Comparison of ENCODE assay signal across 9 mouse cellular contexts in the genomic region with DNA sequence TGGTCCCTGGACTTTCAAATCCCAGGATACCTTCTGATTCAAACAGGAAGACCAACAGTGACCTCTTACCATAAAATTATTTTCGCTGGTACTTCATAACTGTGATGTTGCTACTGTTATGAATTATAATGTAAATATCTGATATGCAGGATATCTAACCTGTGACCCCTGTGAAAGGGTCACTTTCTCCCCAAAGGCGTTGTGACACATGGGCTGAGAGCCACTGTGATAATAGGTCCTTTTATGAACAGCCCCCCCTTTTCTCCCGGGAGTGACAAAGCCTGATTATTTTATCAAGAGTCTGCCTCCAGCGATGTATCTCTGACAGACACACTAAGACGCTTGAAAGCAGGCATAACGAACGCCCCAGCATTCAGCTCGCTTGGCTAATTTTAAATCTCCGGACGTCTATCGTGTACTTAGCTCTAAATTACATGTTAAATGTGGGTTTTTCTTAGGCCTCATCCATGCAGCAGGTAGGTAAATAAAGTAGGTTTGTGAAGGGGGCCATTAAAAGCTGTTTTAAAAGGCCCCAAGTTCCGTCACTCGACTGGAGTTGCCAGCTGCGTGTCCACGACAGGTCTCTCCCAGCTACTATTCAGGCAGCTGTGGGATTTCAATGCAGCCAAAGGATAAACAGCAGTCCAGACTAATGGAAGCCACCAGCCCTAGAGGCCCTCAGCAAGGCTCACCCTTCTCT. TPM values are rescaled to one million over a fixed set of nuclear protein-coding genes. Genes with fewer than 3 reads are reported as not detected.
DNase-seq lines count a peak whose midpoint lies in the region; ATAC-seq lines count a peak whose summit lies in the region.
"Had no signal": no experiment of that assay in that cellular context is flagged by ENCODE, and none has a peak within 500 bp of the region (broad histone marks: within the 10 kb centered on the region; RNA-seq: fewer than 3 reads in every experiment).

No protein-coding gene starts in this region.

- DNase-seq in heart, postnatal 36 days, result no peak
- peak; percentile 54 for DNase-seq in embryo, embryonic 11 days
- no peak for DNase-seq in midbrain, embryonic 10.5 days (ENCODE audit: low spot score)
- DNase-seq in cerebellum, adult 11 months, result no peak
- no peak for DNase-seq in cerebellum, postnatal 25 days

- H3K4me1 ChIP-seq in heart, embryonic 12.5 days (replicated peaks), result no peaks in the 10 kb centered on the region; the same call in 1 of the 2 replicates
- peaks cover 13% of the 10 kb centered on the region for H3K4me1 ChIP-seq in hindbrain, embryonic 13.5 days (replicated peaks)
- H3K4me1 ChIP-seq in midbrain, embryonic 10.5 days, result peaks cover 16% of the 10 kb centered on the region

- WGBS in heart, embryonic 12.5 days, result 20% methylated on average over 15 of the region's 15 CpGs
- WGBS in hindbrain, embryonic 13.5 days, result 13% methylated on average over 15 of the region's 15 CpGs
- WGBS in midbrain, embryonic 10.5 days, result 38% methylated on average over 15 of the region's 15 CpGs

- no peaks in the 10 kb centered on the region for H3K9me3 ChIP-seq in heart, embryonic 12.5 days (replicated peaks)
- no peaks in the 10 kb centered on the region for H3K9me3 ChIP-seq in hindbrain, embryonic 13.5 days
- H3K9me3 ChIP-seq in midbrain, embryonic 10.5 days (replicated peaks), result no peaks in the 10 kb centered on the region

- peak overlapping the region; percentile 56; the same call in 1 of the 2 replicates for H3K9ac ChIP-seq in heart, embryonic 12.5 days
- H3K9ac ChIP-seq in hindbrain, embryonic 13.5 days, result peak overlapping the region; percentile 21; the same call in 1 of the 2 replicates

- H3K27ac ChIP-seq in heart, embryonic 12.5 days (ENCODE audit: poor library complexity, severe bottlenecking), result no peak overlapping the region
- H3K27ac ChIP-seq in hindbrain, embryonic 13.5 days, result peak overlapping the region; percentile 75
- H3K27ac ChIP-seq in midbrain, embryonic 10.5 days (replicated peaks), result peak overlapping the region; percentile 76

- ATAC-seq in heart, embryonic 12.5 days (ENCODE audit: insufficient number of reproducible peaks, low FRiP score), result no peak
- ATAC-seq in hindbrain, embryonic 13.5 days (ENCODE audit: low FRiP score), result peak; percentile 50
- ATAC-seq in monocyte, adult 5-6 weeks (replicated peaks; ENCODE audit: insufficient number of reproducible peaks, low FRiP score, low TSS enrichment, poor library complexity, severe bottlenecking), result no peak

- intact Hi-C loops in heart, postnatal 36 days (cut with DNase I), result loop anchor here (1.0 to 10.0 kb wide), 2 partner anchors 55 to 70 kb away; no protein-coding TSS in a partner anchor

- H3K36me3 ChIP-seq in heart, embryonic 12.5 days, result no peaks in the 10 kb centered on the region
- no peaks in the 10 kb centered on the region for H3K36me3 ChIP-seq in hindbrain, embryonic 13.5 days
- H3K36me3 ChIP-seq in midbrain, embryonic 10.5 days, result 0 out of 2 replicates have a peak, but pooled peaks cover 4% of the 10 kb centered on the region

- H3K4me3 ChIP-seq in heart, embryonic 12.5 days, result peak overlapping the region; percentile 38
- H3K4me3 ChIP-seq in hindbrain, embryonic 13.5 days, result peak overlapping the region; percentile 28
- peak overlapping the region; percentile 43 for H3K4me3 ChIP-seq in midbrain, embryonic 10.5 days

- H3K27me3 ChIP-seq in heart, embryonic 12.5 days (replicated peaks), result 0 out of 2 replicates have a peak, but pooled peaks cover 4% of the 10 kb centered on the region
- H3K27me3 ChIP-seq in hindbrain, embryonic 13.5 days, result no peaks in the 10 kb centered on the region
- no peaks in the 10 kb centered on the region for H3K27me3 ChIP-seq in midbrain, embryonic 10.5 days (ENCODE audit: low read depth, poor library complexity, severe bottlenecking)

- H3K4me2 ChIP-seq in heart, embryonic 12.5 days, result peak overlapping the region; percentile 75
- peak overlapping the region; percentile 58 for H3K4me2 ChIP-seq in hindbrain, embryonic 13.5 days

RNA-seq across cellular contexts. Expression of a gene that starts 24.5 kb away (rescaled TPM):
- polyA plus RNA-seq in heart, embryonic 12.5 days (2016; fragmentation: Nextera tagmentation; extraction: Ambion mirVana), result 0.08 TPM in 1 of 2 replicates, not detected in the other
- under 1 TPM in 1 of 2 experiments, not detected in 1; 0.14 TPM for total RNA-seq in heart, postnatal 36 days (2021)
- polyA plus RNA-seq in hindbrain, embryonic 13.5 days (2015; fragmentation: Nextera tagmentation; extraction: Ambion mirVana), result 0.22 TPM in 2 replicates
- polyA plus RNA-seq in midbrain, embryonic 10.5 days (2016; fragmentation: Nextera tagmentation; extraction: Ambion mirVana), result 0.06 and 0.35 TPM in 2 replicates
- not detected in 3 replicates for total RNA-seq in monocyte, adult 5-6 weeks (2017)
- total RNA-seq: CH12.LX had no signal

RNA-seq across cellular contexts. Expression of a gene that starts 25.7 kb away (rescaled TPM):
- 28.4 and 28.8 TPM in 2 replicates for polyA plus RNA-seq in heart, embryonic 12.5 days (2016; fragmentation: Nextera tagmentation; extraction: Ambion mirVana)
- 1 to 10 TPM; 5.8 to 8.3 TPM for total RNA-seq in heart, postnatal 36 days (2021)
- polyA plus RNA-seq in hindbrain, embryonic 13.5 days (2015; fragmentation: Nextera tagmentation; extraction: Ambion mirVana), result 71.2 and 77.9 TPM in 2 replicates
- 79.5 and 108 TPM in 2 replicates for polyA plus RNA-seq in midbrain, embryonic 10.5 days (2016; fragmentation: Nextera tagmentation; extraction: Ambion mirVana)
- not detected in 3 replicates for total RNA-seq in monocyte, adult 5-6 weeks (2017)
- total RNA-seq: CH12.LX had no signal
